Mouse (Mus musculus) midbrain, embryonic 10.5 days (tissue): ENCODE data around the gene Hace1. TPM values are rescaled to one million over a fixed set of nuclear protein-coding genes. Genes with fewer than 3 reads are reported as not detected.
"Not testable (repeated sequence)": the region's sequence is repeated elsewhere in the genome, so short reads cannot be mapped to it uniquely, and the experiment has no call there.

Experiments
- DNase-seq: peaks from one replicate; pipeline ENCODE4 v3.0.0-alpha.2; 2017; ENCODE audit warnings: low spot score
- H3K27ac ChIP-seq: fragments of 300-500 bp; sonication (generic); replicated peaks from 2 replicates; pipeline ENCODE4 v1.5.1; 2016; ENCODE audit warnings: mild to moderate bottlenecking
- H3K27me3 ChIP-seq: fragments of 300-500 bp; sonication (generic); 2 replicates; pipeline ENCODE4 v1.6.1; 2016; ENCODE audit warnings: low read depth, mild to moderate bottlenecking; ENCODE audit not compliant: poor library complexity, severe bottlenecking
- H3K36me3 ChIP-seq: fragments of 300-500 bp; sonication (generic); 2 replicates; pipeline ENCODE4 v1.6.1; 2016; ENCODE audit warnings: mild to moderate bottlenecking, moderate library complexity
- H3K4me1 ChIP-seq: fragments of 300-500 bp; sonication (generic); 2 replicates; pipeline ENCODE4 v1.6.1; 2016
- H3K4me3 ChIP-seq: fragments of 300-500 bp; sonication (generic); 2 replicates; pipeline ENCODE4 v1.5.1; 2016; ENCODE audit warnings: mild to moderate bottlenecking, moderate library complexity
- H3K9me3 ChIP-seq: fragments of 300-500 bp; sonication (generic); replicated peaks from 2 replicates; pipeline ENCODE4 v1.6.1; 2016; ENCODE audit warnings: mild to moderate bottlenecking
- WGBS: fragments of 180-500 bp; shearing (Covaris S2); methylation state at CpG from one replicate; pipeline ENCODE4 v1.1.7; 2016; 5-methylcytosine and 5-hydroxymethylcytosine counted together
- polyA plus RNA-seq: library from polyadenylated mRNA; unstranded; fragments of >200 nt; fragmentation: Nextera tagmentation; extraction: Ambion mirVana; gene quantifications from 2 replicates; pipeline ENCODE4 v1.2.1, GENCODE M21; 2016

The Hace1 gene
- polyA plus RNA-seq = 19.9 and 21.9 TPM in 2 replicates

- Histone ChIP-seq H3K4me3 (peak within 1 kb of the TSS; percentile 88), H3K36me3 (no peaks in the 10 kb centered on the region), H3K27ac (peak within 1 kb of the TSS; percentile 94), H3K4me1 (peaks cover 5% of the 10 kb centered on the region), H3K9me3 (no peaks in the 10 kb centered on the region), H3K27me3 (no peaks in the 10 kb centered on the region)
- under 1% methylated on average over 76 of the region's 79 CpGs for WGBS
- DNase-seq = peak; percentile 88
Measured at GRCm38 (mm10) chr10:45577731-45578297, at the start of gene Hace1. Gene Hace1, plus strand, starts transcription at chr10:45577829.

DNA sequence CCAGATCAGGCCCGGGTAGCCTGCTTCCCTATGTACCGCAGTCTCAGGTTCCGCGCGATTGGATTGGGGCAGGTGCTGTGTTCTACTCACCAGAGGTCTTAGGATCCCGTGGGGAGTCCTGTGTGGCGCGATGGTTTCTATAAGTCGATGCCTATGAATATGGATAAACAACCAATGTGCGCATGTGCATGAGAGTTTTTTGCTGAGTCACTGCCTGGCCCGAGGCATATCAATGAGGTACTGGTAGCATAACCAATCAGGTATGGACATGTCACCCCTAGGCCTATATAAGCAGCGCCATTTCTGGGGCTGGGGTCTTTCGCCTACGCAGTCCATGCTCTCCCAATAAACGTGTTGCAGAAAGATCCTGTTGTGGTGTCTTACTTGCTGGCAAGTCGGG, 40.3 kb upstream of the Hace1 start:
- H3K27me3 ChIP-seq, H3K36me3 ChIP-seq, H3K9me3 ChIP-seq, DNase-seq, H3K4me1 ChIP-seq, H3K4me3 ChIP-seq, H3K27ac ChIP-seq: not testable (repeated sequence)
- WGBS = 93% methylated on average over 16 of the region's 16 CpGs

DNA sequence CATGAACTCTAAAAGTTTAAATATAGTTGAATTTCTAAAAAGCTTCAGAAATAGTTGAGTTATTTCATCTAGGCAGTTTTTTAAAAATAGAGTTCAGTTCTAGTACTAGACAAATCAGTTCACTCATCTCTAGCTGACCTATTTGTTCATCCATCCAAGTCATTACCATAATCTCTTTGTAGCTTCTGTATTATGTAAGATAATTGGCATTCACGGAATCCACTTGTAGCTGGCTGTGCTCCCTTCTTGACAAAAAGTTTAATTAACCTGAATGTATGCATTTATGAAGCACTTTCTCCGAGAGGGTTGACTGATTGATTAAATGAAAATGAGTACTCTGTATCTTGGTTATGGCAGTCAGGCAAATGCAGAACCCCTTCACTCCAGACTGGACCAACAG, 34.9 kb upstream of the Hace1 start:
- H3K27ac ChIP-seq = no peak overlapping the region
- no peaks in the 10 kb centered on the region for H3K27me3 ChIP-seq
- no peak overlapping the region for H3K4me3 ChIP-seq
- DNase-seq = no peak
- no peaks in the 10 kb centered on the region for H3K9me3 ChIP-seq
- peaks cover 3% of the 10 kb centered on the region; the same call in 1 of the 2 replicates for H3K4me1 ChIP-seq
- 66% methylated on average over 2 of the region's 2 CpGs for WGBS
- H3K36me3 ChIP-seq = no peaks in the 10 kb centered on the region

DNA sequence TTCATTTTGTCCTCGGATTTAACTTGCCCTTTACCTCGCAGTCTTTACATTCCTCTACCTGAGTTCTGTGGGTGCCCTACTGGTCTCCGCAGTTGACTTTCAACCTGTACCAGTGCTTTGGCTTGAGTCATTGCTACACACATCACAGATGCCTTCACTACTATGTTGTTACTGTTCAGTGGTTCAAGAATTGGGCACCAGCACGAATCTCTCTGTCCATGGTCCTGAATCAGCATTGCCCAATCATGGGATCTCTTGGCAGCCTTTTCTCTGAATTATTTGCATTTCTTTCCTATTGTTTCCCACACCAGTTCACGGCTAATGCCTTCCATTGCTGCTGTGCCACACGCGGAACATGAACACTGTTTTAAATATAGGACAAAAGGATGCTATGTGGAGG, 30.8 kb upstream of the Hace1 start:
- Histone ChIP-seq H3K4me1 (peaks cover 3% of the 10 kb centered on the region; the same call in 1 of the 2 replicates), H3K36me3 (no peaks in the 10 kb centered on the region), H3K27me3 (no peaks in the 10 kb centered on the region), H3K9me3 (peaks cover 13% of the 10 kb centered on the region), H3K4me3 (no peak overlapping the region), H3K27ac (no peak overlapping the region)
- DNase-seq = peak; percentile 43
- 46% methylated on average over 7 of the region's 7 CpGs for WGBS

- Histone ChIP-seq H3K27me3 (no peaks in the 10 kb centered on the region), H3K4me1 (peaks cover 5% of the 10 kb centered on the region), H3K36me3 (no peaks in the 10 kb centered on the region), H3K9me3 (no peaks in the 10 kb centered on the region), H3K4me3 (peak overlapping the region; percentile 88), H3K27ac (peak overlapping the region; percentile 94)
- WGBS = under 1% methylated on average over 23 of the region's 23 CpGs
- peak; percentile 40 for DNase-seq
Measured at GRCm38 (mm10) chr10:45578298-45578821, 731 bp downstream of the Hace1 start.

- no peaks in the 10 kb centered on the region for H3K27me3 ChIP-seq
- H3K4me3 ChIP-seq = no peak overlapping the region
- H3K36me3 ChIP-seq = 0 out of 2 replicates have a peak, but pooled peaks cover 3% of the 10 kb centered on the region
- H3K27ac ChIP-seq = no peak overlapping the region
- DNase-seq = no peak
- H3K4me1 ChIP-seq = peaks cover 5% of the 10 kb centered on the region
- H3K9me3 ChIP-seq = no peaks in the 10 kb centered on the region
- WGBS = 80% methylated on average over 1 of the region's 1 CpGs
Measured at GRCm38 (mm10) chr10:45583310-45583709, 5.7 kb downstream of the Hace1 start.

- Histone ChIP-seq H3K4me3 (no peak overlapping the region), H3K36me3 (peaks cover 5% of the 10 kb centered on the region; the same call in 1 of the 2 replicates), H3K4me1 (no peaks in the 10 kb centered on the region), H3K27ac (no peak overlapping the region), H3K27me3 (no peaks in the 10 kb centered on the region), H3K9me3 (no peaks in the 10 kb centered on the region)
- DNase-seq = no peak
- WGBS = 94% methylated on average over 6 of the region's 6 CpGs
Measured at GRCm38 (mm10) chr10:45583829-45584228, 6.2 kb downstream of the Hace1 start.

DNA sequence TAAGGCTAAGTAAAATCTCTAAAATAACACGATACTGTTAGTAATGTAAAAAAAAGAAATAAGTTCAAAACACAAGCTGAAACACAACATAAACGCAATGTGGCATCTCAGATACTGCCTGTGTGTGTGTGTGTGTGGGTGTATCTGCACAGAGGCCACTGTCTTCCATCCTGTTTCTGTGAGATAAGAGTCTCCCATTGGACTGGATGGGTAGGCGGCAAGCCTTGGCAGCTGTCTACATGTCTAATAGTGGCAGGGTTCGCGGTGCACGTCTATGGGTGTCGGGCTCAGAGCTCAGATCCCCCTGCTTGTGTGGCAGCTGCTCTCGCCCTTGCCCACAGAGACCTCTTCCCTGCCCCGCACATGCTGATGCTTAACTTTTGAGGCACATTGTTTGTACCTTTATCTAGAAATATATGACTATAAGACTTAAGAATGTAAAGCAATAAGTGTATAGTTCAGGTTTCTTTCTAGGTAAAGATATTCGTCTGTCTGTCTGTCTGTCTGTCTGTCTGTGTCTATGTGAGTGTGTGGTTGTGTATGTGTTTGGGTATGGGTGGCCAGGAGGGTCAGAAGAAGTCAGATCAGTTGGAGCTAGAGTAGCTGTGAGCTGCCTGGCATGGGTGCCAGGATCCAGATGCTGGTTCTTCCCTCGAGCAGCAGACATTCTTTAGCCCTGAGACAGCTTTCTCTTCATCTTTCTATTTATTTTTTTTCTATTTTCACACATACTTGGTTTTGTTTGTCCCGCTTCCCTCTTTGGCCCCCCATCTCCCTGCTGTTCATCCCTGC, 6.9 kb downstream of the Hace1 start:
- WGBS = 92% methylated on average over 12 of the region's 12 CpGs
- Histone ChIP-seq H3K4me1 (no peaks in the 10 kb centered on the region), H3K9me3 (no peaks in the 10 kb centered on the region), H3K36me3 (peaks cover 7% of the 10 kb centered on the region; the same call in 1 of the 2 replicates), H3K27me3 (no peaks in the 10 kb centered on the region), H3K4me3 (no peak overlapping the region), H3K27ac (no peak overlapping the region)
- DNase-seq = no peak

DNA sequence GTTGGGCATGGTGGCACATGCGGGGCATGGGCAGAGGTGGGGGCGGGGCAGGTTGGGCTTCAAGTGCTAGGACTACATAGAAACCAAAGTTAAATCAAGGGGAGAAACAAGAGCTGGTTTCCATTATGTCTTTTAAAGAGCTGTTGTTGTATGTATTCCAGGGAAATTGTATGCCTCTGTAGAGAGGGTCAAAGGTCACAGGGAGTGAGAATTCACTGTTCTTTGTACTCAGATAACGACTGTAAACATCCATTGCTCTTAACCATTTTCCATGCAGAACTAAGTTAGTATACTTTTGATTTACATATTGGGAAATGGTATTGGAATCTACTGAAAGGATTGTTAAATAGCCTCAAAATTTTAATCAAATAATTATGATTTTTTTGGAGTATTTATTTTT, 28.2 kb downstream of the Hace1 start:
- H3K9me3 ChIP-seq = no peaks in the 10 kb centered on the region; the same call in 1 of the 2 replicates
- H3K27me3 ChIP-seq = no peaks in the 10 kb centered on the region

GRCm38 (mm10) chr10:45610727-45611126, 33.1 kb downstream of the Hace1 start:
- Histone ChIP-seq H3K27me3 (no peaks in the 10 kb centered on the region), H3K27ac (no peak overlapping the region), H3K4me1 (0 out of 2 replicates have a peak, but pooled peaks cover 3% of the 10 kb centered on the region), H3K9me3 (no peaks in the 10 kb centered on the region; the same call in 1 of the 2 replicates), H3K36me3 (peaks cover 47% of the 10 kb centered on the region), H3K4me3 (no peak overlapping the region)
- no peak for DNase-seq
- WGBS = 73% methylated on average over 1 of the region's 1 CpGs

More for the DNA sequence above, 28.2 kb downstream of the Hace1 start:
- H3K36me3 ChIP-seq = peaks cover 39% of the 10 kb centered on the region
- no peak overlapping the region for H3K4me3 ChIP-seq
- 0 out of 2 replicates have a peak, but pooled peaks cover 1% of the 10 kb centered on the region for H3K4me1 ChIP-seq
- no peak overlapping the region for H3K27ac ChIP-seq
- no peak for DNase-seq
- WGBS = 72% methylated on average over 3 of the region's 3 CpGs

DNA sequence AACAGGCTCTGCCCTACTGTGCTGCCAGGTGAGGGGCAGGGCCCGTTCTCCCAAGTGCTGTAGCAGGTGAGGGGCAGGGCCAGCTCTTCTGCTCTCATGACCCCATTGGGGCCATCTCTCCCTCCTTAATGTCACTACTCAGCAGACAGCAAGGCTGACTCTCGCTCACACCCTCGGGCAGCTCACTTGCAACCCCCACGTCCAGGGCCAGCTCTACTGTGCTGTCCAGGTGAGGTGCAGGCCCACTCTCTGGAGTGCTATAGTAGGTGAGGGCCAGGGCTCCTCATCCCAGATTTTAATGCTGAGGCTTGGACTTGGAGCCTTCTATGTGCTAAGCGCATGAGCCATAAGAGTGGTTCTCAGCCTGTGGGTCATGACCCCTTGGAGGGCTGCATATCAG, 38.4 kb downstream of the Hace1 start:
- no peaks in the 10 kb centered on the region for H3K4me1 ChIP-seq
- WGBS = 92% methylated on average over 5 of the region's 5 CpGs
- no peak for DNase-seq
- H3K36me3 ChIP-seq = peaks cover 38% of the 10 kb centered on the region
- H3K4me3 ChIP-seq = no peak overlapping the region
- H3K9me3 ChIP-seq = no peaks in the 10 kb centered on the region
- no peak overlapping the region for H3K27ac ChIP-seq
- H3K27me3 ChIP-seq = no peaks in the 10 kb centered on the region

GRCm38 (mm10) chr10:45619039-45619438, 41.4 kb downstream of the Hace1 start:
- Histone ChIP-seq H3K9me3 (no peaks in the 10 kb centered on the region), H3K27ac (no peak overlapping the region), H3K4me3 (no peak overlapping the region), H3K4me1 (no peaks in the 10 kb centered on the region), H3K27me3 (no peaks in the 10 kb centered on the region), H3K36me3 (peaks cover 43% of the 10 kb centered on the region)
- no peak for DNase-seq
- WGBS = 79% methylated on average over 3 of the region's 3 CpGs

GRCm38 (mm10) chr10:45631995-45632394, 54.4 kb downstream of the Hace1 start:
- Histone ChIP-seq H3K36me3 (peaks cover 10% of the 10 kb centered on the region; the same call in 1 of the 2 replicates), H3K27ac (no peak overlapping the region), H3K9me3 (no peaks in the 10 kb centered on the region), H3K4me3 (no peak overlapping the region), H3K27me3 (no peaks in the 10 kb centered on the region), H3K4me1 (no peaks in the 10 kb centered on the region)
- no peak for DNase-seq
- 94% methylated on average over 3 of the region's 3 CpGs for WGBS
